Mouse (Mus musculus) cerebellum, postnatal 10 days (tissue): Measurements from ENCODE around the gene Ccdc188.

Source experiments
- DNase-seq, 2 experiments: peaks; one replicate each; pipeline ENCODE4 v3.0.0; 2021; ENCODE audit warnings: mixed read lengths in 2 of 2

The Ccdc188 gene

DNA sequence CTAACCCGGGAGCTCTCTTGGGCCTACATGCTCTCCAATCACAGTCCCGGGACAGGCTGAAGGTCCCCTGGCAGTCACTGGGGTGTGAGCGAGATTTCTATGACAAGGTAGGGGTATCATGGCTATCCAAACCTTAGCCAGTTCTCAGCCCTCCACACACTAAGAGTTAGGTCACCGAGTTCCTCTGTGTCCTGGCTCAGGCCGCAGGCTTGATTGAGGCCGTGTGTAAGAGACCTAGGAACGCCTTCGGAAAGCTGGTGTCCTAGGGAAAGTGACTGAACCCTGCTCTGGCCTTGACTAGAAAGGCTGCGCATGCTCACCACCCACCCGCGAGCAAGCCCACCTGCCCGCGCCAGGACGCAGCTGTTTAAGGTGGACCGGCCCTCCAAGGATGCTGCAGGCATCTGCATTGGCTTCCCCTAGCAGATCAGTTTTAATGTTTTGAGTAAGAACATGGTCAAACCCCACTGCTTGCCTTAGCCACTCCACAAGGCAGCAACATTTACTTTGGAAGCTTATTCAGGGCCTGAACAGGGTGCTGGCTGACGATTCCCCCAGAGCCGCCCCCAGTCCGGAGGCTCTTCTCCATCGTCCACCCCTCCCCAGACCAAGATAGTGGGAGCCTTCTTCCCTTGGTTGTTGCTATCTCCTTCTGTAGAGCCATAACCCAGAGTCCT, 17.8 kb downstream of the Ccdc188 start:
- peak; percentile 83 to 88 for DNase-seq

DNA sequence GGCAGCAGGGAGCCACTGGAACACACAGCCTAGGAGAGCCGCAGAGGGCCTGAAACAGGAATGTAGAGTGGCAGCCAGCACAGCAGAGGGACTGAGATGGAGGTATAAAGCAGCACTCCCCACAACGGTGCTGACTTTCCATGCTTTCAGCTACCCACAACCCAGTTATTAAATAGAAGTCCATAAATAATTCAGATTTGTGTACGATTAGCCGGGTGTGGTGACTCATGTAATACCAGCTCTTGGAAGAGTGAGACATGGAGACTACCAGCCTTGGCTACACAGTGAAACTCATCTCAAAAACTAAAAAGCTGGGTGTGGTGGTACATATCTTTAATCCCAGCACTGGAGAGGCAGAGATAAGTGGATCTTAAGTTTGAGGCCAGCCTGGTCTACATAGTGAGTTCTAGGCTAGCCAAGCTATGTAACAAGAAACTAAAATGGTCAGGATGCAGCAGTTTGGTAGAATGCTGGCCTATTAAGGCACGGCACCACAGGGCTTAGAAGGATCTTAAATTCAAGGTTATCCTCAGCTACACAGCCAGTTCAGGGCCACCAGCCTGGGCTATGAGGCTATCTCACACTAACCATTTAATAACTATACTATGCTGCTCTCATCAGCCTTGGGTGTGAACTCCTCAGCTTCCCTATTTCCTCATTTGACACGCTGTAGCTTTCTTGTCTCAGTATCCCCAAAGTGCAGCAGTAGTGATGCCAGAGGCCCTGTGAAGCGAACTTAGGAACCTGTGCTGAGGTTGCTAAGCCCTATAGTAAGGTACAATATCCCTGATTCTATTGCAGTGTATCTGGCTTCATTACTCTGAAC, 19.2 kb downstream of the Ccdc188 start:
- no peak for DNase-seq

DNA sequence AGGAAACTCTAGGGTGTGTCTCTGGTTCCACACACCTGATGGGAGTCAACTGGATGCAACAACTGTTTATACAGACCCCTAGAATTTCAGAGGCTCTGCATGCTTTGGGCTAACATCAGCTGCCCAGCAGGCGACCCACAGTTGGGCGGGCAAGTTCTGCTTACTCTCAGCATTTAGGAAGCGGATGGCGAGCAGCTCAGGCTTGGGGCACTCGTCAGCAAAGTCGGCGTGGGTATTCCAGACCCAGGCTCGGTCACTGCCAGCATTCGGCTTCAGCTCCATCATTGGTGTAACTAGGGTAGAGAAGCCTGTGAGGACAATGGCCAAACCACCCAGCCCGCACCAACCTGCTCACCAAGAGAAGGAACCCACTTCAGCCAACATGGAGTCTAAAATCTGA, 23.9 kb downstream of the Ccdc188 start:
- no peak for DNase-seq

DNA sequence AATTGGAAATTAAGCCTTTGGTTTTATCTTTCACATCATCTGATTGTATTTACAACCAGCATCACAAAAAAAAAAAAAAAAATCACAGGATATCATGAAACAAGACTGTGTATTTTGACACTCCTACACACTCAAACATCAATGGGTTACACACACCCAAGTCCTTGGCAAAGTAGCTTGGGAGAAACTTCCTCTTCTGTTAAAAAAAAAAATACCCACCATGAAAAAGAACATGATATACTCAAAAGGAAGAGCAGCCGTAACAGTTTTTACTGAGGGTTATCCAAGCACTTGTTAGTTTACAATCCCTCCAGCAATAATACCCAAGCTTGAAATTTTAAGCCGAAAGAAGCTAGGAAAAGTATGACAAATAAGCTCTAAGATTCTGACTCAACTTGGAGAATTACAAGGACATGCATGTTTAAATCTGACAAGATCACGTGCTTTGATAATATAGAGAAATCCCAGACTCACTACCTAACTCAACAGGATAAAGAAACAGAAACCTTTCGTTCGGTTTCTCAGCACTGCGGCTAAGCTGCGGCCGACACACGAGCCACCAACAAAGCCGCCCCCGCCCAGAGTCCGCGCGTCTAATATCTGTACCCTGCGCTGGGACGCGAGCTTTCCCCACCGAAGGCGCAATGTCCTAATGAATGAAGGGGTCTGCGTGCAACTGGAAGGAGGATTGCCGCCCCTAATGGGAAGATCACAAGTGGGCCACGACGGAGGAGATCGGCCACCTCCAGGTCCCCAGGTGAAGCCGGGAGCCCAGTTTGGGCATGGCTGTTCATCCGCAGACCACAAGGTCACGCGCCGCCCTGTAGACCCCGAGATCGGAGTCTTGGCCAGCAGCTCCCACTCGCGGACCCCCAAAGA, 30.1 kb downstream of the Ccdc188 start:
- DNase-seq, result peak in 1 of 2 experiments; percentile 53

DNA sequence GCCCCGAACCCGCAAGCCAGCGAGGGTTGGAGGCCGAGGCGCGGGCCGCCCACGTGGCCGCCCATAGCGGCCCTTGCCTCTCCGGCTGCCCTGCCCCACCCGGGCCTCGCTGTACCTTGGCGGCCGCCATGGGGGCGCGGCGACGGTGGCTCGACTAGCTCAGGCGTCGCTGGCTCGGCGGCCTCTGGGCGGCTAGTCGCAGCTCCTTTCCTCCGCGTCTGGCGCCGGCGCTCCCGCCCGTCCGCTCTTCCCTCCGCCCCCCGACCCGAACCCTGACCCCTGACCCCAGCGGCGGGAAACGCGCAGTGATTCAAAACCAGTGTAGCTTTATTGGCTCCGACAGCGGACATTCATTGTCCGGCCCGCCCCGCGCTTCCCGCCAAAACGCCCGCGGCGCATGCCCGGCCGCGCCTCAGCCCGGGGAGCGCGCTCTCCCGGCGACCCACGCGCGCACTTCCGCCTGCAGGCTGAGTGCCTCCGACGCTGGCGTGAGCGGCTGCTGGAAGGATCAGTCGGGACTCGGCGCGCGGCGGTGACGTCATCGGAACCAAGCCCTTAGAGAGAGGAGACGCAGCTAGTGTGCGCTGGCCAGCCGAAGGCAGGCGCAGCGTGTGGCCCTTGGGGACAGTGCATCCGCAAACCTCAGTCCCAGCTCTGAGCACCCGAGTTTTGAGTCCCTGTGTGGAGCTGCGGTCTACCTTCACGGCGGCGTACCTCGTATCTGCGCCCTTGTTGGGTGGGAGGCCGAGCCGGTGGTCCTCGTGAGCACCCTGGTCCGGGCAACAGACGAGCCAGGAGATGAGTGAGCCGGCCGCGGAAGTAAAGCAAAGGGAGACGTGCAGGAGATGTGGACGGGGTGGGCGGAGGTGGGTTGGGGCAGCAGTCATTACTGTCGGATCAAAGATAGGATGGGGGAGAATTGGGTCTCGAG, 31.0 kb downstream of the Ccdc188 start, which contains the start of the genes Trmt2a and Ranbp1:
TSS of gene Trmt2a (plus strand) at position 247 of the 931 bp plus-strand sequence.
TSS of gene Ranbp1 (minus strand) at position 300 of the 931 bp plus-strand sequence.
- DNase-seq, result peak; percentile 99

DNA sequence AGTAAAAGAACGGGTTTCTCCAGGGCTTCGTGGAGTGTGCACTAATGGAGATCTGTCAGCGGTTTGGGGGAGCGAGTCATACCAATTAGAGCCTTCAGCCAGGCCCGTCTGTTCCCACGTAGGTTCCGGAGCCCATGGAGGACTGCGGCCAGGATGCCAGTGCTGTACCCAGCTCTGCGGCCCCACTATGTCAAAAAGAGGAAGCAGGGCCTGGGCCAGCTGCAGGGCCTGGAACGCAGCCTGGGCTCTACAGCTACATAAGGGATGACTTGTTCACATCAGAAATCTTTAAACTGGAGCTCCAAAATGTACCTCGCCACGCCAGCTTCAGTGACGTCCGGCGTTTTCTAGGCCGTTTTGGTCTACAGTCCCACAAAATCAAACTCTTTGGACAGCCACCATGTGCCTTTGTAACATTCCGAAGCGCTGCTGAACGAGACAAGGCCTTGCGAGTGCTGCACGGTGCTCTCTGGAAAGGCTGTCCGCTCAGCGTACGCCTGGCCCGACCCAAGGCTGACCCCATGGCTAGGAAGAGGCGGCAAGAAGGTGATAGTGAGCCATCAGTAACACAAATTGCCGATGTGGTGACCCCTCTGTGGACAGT, 31.8 kb downstream of the Ccdc188 start:
- peak; percentile 66 to 67 for DNase-seq

DNA sequence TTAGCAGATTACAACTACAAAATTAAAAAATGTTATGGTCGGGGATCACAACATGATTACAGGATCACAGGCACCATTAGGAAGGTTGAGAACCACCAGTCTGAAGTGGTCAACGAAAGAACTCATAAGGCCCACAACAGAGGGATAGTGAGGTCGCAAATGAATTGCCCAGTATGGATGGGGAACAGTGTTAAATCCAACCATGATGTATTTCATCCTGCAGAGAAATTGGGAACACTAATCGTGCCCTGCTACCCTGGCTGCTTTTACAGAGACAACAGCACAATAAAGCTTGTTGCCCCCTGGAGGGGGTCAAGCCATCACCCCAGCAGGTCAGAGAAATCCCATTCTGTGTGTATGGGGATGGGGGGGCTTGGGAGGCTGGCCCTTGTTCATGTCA, 32.6 kb downstream of the Ccdc188 start:
- DNase-seq, result no peak

DNA sequence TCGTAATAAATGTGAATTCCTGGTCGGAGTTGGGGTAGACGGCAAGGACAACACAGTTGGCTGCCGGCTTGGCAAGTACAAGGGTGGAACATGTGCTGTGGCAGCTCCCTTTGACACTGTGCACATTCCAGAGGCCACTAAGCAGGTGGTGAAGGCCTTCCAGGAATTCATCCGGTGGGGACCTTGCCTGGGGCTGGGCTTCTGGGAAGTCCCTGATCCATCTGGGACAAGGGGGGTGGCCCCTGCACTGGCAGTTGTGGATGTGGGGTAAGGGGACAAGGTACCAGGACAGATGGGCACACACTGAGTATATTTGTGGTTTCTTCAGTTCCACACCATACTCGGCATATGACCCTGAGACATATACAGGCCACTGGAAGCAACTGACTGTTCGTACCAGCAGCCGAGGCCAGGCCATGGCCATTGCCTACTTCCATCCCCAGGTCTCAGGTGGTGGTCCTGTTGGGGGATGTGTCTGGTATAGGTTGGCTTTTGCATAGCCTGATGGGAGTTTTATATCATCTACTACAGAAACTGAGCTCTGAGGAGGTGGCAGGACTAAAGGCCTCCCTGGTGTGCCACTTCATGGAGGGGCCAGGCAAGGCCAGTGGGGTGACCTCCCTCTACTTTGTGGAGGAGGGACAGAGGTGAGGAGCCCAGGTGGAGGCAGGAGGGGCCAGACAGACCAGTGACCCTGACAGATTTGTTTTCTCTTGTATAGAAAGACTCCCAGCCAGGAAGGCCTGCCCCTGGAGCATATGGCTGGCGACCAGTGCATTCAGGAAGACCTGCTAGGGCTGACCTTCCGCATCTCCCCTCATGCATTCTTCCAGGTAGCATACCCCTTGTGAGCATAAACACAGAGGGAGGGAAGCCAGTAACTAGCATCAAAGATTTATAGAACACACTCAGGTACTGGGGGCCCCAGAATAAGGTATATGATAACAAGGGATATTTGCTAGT, 33.4 kb downstream of the Ccdc188 start:
- no peak for DNase-seq

DNA sequence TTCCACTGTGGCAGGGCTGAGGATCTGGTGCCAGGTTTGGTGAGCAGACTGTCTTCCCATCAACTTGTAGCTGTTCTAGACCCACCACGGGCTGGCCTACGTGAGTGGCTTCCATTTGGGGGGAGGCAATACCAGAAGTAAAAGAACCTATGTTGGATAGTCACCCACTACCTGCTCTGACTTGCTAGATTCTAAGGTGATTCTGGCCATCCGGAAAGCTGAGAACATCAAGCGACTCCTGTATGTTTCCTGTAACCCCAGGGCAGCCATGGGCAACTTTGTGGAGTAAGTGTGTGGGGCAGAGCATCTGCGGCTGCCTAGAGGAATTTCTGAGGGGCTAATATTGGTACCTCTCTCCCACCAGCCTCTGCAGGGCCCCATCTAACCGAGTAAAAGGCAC, 35.1 kb downstream of the Ccdc188 start:
- no peak for DNase-seq

DNA sequence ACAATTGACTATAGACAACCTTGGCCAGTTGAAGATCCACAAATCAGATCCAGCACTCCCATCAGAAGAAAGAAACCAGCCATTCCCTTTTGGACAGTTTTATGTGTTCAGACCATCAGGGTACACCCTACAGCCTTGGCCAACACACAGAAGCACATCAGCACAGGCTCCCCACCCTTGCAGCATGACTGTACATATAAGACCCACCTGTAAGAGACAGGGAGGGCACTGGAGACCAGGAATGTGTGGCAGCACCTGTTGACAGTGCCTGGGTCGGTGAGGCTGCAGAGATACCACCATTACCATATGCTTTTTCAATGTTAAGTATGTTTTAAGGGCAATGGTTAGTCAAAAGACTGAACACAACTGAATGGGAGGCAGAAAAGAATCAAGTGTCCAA, 36.2 kb downstream of the Ccdc188 start:
- no peak for DNase-seq

DNA sequence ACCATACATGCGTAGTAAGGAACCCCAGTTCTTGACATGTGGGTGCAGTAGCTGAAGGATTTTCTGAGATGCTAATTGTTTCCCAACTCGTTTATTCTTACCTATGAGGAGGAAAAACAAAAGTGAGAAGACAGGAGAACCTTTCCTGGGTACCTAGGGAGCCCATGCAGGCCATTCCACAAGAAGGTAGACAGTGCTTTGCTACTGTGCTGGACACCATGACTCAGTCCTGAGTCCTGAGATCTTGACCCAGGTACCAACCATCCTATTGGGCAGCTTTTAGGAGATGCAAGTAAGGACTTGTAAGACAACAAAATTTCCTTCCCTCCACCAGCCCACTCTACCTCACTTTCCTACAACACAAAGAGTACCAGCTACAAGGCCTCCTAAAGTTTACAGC, 40.5 kb downstream of the Ccdc188 start, which contains the start of gene Gm49776:
TSS of gene Gm49776 (minus strand) at position 101 of the 400 bp plus-strand sequence.
- no peak for DNase-seq

DNA sequence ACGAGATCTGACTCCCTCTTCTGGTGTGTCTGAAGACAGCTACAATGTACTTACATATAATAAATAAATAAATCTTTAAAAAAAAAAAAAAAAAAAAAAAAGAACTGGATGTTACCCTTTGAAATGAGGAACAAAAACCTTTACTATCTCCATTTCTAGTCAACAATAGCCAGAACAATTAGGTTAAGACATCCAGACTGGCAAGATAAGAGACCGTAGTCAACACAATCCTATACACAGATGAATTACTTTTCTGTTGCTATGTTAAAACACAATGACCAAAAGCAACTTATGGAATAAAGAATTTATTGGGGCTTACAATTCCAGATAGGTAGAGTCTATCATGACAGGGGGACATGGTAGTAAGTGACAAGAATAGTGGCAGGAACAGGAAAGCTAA, 47.3 kb downstream of the Ccdc188 start:
- no peak for DNase-seq

DNA sequence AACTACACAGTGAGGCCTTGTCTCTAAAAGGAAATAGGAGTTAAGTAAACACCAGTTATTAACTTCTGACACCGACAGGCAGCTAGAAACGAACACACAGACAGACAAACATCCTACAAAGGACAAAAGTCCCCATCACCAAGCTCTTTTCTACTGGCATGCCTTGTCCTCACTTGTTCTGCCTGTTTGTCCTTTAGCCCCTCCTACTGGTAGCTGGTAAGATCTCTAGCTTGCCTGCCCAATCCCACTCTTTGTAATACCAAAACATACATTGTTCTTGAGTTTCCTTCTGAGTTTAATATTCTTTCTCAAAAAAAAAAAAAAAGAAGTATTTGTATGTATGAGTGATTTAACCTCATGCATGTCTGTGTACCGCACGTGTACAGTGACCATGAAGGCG, 50.5 kb downstream of the Ccdc188 start:
- DNase-seq, result peak; percentile 25 to 52
